Mouse (Mus musculus): ENCODE results near the gene Ddah1.

GRCm38 (mm10) chr3:145794355-145794754, 35.9 kb downstream of the Ddah1 start:
- TF ChIP-seq CTCF (IDR thresholded peaks at IDR 0.05; ENCODE audit: low read depth, low read length) (no peak), POLR2A (IDR thresholded peaks at IDR 0.05; ENCODE audit: insufficient read depth, low read length) (no peak), EP300 (IDR thresholded peaks at IDR 0.05; ENCODE audit: insufficient read depth, low read depth, low read length) (no peak)

Data from ES-Bruce4 (cell line).